Mouse (Mus musculus): ENCODE results near the gene Prrt1.
A peak's percentile ranks its signal among the peaks of the same experiment; 100 is the strongest.

The Prrt1 gene

DNA sequence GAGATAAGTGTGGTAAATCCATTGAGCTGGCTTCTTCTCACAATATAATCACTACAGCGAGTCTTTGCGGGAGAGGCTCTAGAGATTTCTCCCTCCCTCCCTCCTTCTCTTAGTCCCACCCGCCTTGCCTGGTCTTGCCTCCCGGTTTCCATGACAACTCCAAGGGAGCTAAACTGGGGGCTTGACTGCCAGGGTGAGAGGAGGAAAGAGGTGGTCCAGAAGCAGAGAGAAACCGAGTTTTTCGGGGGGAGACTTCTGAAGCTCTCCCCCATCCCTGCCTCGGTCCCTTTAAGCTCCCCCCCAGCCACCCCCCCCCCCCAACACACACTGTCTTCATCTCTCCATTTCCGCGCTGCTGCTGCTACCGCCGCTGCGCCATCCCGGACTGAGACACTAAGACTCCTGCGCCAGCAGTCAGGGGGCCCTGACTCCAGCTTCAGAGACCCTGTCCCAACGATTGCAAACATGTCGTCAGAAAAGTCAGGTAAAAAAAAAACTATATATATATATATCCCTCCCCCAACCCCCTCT, at the start of gene Prrt1:
Gene Prrt1 (plus strand): TSS at position 313 of the 531 bp plus-strand sequence.
- DNase-seq (ENCODE audit: low spot score): no peak

DNA sequence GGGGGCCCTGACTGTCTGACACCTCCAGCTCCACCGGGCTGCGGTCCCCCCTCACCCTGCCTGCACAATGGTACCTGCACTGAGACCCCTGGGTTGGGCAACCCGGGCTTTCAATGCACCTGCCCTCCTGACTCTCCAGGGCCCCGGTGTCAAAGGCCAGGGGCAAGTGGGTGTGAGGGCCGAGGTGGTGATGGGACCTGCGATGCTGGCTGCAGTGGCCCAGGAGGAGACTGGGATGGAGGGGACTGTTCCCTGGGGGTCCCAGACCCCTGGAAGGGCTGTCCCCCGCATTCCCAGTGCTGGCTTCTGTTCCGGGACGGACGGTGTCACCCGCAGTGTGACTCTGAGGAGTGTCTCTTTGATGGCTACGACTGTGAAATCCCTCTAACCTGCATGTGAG, 46.8 kb upstream of the Prrt1 start:
- DNase-seq (ENCODE audit: low spot score): no peak

DNA sequence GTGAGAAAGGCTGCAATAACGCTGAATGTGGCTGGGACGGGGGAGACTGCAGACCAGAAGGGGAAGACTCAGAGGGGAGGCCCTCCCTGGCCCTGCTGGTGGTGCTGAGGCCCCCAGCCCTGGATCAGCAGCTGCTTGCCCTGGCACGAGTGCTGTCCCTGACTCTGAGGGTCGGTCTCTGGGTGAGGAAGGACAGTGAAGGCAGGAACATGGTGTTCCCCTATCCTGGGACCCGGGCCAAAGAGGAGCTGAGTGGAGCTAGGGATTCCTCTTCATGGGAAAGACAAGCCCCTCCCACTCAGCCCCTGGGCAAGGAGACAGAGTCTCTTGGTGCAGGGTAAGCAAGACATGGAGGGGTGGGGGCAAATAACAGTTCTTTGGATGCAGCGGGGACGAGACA, 45.9 kb upstream of the Prrt1 start:
- DNase-seq (ENCODE audit: low spot score): no peak

DNA sequence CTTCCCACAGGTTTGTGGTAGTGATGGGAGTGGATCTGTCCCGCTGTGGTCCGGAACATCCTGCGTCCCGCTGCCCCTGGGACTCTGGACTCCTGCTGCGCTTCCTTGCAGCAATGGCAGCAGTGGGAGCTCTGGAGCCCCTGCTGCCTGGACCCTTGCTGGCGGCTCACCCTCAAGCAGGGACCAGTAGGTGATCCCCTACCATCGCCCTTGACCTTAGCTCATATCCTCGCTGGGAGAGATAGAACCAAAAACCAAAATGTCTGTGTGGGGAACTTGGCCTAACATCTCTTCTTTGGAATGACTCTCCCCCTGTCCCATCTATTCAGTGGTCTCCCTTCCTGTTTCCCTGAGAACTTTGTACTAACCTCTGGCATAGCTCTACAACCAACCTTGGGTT, 45.5 kb upstream of the Prrt1 start:
- DNase-seq (ENCODE audit: low spot score): no peak

DNA sequence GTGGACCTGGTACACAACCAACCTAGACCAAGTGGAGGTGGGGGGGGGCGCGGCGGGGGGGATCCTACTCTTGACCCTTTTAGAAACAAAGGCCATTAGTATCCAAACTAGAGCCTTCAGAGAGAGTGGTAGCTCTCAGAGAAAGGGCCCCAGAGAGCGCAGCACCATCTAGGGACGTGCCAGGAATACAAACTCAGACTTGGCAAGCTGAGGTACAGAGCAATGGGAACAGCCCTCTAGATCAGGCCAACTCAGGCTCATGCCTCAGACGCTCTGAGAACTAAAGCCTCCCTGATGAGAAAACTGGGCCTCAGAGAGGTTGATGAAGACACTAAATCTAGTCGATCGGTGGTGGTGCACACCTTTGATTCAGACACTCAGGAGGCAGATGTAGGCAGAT, 44.2 kb upstream of the Prrt1 start:
- DNase-seq (ENCODE audit: low spot score): no peak

DNA sequence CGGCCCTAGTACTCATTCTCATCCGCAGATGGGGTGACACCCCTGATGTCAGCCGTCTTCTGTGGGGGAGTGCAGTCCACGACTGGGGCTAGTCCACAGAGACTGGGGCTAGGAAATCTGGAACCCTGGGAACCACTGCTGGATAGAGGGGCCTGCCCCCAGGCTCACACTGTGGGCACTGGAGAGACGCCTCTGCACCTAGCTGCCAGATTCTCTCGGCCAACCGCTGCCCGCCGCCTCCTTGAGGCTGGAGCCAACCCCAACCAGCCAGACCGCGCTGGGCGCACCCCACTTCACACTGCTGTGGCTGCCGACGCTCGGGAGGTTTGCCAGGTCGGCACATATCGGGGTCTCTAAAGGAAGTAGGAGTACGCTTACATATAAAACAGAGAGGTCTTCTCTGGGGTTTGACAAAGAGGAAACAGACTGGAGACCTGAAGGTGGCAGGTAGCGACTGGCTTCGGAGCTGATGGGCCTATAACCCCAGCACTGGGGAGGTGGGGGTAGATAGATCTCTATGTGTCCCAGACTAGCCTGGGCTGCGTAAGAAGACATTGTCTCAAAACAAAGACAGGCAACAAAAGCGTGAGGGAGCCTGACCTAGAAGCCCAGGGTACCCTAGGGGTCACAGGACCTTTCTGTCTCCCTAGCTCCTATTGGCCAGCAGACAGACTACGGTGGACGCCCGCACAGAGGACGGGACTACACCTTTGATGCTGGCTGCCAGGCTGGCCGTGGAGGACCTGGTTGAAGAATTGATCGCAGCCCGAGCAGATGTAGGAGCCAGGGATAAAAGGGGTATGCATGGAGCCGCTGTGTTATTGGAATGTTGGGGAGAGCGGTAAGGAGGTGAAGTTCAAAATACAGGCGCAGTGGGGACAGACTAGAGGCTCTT, 43.2 kb upstream of the Prrt1 start:
- DNase-seq (ENCODE audit: low spot score): no peak

DNA sequence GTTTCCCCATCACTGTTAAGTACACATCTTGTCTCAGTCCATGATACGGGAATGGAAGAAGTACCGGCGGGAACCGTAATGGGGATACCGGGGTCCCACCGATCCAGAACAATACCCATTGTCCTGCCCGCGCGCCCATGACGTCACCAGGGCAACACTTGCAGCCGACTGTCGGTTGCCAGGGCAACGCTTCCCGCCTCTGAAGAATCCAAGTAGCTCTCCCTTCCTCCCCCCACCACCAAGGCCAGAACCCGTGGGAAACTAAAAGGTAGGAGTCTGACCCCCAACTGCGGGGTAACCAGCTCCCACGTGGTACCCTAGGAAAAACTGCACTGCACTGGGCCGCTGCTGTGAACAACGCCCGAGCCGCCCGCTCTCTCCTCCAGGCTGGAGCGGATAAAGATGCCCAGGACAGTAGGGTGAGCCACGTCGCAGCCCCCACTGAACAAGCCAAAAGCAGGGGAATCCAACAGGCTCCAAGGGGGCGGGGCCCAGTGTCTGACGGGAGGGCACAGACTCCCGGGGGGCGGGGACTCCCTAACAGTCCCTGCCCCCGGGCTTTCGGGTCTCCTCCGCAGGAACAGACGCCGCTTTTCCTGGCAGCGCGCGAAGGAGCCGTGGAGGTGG, 42.4 kb upstream of the Prrt1 start:
- DNase-seq (ENCODE audit: low spot score): peak; percentile 57

DNA sequence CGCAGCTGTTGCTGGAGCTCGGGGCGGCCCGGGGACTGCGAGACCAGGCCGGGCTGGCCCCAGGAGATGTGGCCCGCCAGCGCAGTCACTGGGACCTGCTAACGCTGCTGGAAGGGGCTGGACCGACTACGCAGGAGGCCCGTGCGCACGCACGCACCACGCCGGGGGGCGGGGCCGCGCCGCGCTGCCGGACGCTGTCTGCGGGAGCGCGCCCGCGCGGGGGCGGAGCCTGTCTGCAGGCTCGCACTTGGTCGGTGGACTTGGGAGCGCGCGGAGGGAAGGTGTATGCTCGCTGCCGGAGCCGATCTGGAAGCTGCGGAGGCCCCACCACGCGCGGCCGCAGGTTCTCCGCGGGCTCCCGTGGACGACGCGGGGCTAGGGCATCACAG, 41.9 kb upstream of the Prrt1 start:
- peak; percentile 76 for DNase-seq (ENCODE audit: low spot score)

DNA sequence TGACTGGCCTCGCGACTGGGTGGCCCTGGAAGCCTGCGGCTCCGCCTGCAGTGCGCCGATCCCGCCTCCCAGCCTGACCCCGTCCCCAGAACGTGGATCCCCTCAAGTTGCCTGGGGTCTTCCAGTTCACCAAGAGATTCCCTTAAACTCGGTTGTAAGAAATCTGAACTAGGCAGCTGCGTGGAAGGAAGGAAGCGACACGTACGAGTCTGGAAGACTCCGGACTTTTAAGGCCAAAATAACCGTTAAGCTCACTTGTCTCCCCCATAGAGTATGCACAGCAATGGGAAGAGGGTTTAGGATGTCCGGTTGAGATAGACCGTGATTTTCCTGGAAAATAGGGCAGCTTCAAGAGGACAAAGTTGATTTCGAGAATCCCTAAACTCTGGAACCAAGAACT, 41.5 kb upstream of the Prrt1 start:
- no peak for DNase-seq (ENCODE audit: low spot score)

DNA sequence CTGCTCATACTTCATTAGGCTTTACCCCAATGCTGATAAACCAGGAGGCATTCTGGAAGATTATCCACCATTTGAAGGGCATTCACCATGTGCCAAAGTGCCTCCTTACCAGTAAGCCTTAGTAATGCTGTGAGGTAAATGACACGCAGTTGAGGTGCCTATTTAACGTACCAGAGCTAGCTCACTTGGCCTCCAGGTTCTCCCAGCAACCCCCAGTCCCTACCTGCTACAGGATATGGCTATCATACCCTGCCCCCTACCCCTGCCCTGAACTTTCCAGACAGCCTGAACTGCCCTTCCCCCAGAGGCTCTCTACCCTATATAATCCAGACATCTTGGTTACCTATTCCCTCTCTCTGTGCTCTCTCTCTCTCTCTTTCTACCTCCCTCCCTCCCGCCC, 40.6 kb upstream of the Prrt1 start:
- DNase-seq (ENCODE audit: low spot score): no peak

DNA sequence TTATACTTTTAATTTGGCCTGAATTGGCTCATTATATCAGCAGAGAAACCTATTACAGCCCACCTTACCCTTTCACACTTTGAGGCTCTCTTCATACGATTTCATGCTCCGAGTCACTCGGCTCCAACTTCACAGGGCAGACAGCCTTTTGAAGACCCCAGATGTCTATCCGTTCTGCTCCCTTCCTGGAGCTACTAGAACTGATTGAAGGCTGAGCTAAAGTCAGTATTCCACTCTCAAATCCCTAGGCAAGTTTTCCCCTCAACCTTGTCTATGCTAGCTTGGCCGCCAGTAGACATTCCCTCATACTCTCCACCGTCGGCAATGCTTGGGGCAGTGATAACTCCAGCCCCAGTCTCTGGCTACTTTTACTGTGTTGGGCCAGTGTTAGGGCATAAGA, 40.1 kb upstream of the Prrt1 start:
- no peak for DNase-seq (ENCODE audit: low spot score)

DNA sequence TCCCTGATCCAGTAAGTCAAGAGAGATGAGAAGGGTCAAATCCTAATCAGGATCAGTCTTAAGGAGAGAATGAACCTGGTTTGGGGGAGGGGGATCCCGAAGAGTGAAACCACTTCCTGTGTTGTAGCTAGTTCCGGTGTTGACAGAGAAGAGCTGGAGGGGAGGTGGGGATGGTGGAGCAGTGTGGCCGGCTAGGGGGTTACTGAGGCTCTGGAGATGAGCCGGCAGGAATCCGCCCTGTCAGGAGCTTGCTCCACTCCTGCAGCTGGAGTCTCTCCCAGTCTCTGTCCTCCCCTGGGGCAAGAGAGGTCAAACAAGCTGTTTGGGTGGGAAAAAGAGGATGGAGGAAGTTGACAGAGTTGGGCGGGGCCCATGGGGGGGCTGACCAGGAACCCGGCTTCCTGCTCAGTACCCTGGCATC, 39.6 kb upstream of the Prrt1 start, which contains the start of gene Gpsm3:
Gene Gpsm3 (plus strand): TSS at position 126 of the 421 bp plus-strand sequence.
- no peak for DNase-seq (ENCODE audit: low spot score)

DNA sequence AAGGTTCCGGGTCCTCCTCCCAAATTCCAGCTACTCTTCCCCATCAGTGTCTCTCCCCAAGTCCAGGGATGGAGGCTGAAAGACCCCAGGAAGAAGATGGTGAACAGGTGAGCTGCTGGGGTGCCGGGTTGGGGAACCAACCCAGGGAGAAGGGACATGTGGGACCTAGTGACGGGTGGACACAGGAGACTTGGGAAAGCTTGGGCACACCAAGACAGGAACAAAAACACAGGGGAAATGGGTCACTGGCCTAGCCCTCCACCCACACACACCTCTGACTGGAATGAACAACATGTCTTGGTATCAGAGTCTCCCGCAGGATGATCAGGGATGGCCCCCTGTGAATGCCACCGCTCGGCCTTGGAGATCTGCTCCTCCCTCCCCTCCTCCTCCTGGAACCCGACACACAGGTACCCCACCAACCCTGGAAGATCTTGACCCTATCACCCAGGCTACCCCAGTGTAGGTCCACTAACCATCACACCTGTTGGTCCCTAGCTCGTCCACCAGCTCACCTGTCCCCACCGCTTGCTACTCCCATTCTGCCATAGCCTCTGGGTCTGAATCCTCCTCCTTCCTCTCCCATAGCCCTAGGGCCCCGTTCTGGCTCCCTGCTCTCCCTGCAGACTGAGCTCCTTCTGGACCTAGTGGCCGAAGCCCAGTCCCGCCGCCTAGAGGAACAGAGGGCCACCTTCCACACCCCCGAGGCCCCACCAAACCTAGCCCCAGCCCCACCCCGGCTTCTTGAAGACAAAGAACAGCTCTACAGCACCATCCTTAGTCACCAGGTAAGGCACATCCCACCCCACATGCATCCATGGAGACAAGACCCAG, 39.0 kb upstream of the Prrt1 start:
- DNase-seq (ENCODE audit: low spot score): no peak

DNA sequence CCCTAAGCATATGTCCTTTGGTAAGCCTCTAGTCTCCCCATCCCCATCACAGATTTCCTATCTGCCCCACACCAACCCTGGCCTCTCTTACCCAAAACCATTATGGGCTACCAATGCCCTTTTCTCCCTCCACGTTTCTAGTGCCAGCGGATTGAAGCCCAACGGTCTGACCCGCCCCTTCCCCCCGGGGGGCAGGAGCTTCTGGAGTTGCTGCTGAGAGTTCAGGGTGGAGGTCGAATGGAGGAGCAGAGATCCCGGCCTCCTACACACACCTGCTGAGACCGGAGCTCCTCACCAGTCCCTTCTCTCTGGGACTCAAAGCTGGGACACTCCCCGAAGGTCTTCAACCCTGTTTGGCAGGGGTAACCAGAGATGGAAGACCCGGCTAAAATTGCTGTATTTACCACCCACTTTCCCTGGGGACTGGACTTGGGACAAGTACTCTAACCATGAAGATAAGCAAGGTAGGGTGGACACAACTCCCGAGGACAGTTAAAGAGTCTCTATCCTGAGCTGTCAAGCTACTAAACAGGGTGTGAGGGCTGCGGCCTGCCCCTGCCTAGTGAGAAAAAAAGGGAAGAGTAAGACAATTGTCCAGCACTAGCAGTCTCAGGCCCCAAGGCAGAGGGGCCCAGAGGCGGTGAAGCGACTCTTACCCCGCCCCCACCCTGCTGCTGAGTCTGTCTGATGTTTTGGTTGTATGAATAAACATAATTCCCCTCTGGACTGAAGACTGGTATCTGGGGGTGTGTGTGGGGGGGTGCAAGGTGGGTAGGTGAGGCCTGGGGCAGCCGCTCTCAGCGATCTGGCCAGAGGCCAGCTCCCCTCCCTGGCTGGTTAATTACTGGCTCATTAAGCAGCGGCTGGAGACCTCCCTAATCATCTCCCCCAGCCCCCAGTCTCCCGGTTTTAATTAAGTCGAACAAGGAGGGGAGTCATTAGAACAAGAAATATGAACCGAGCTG, 38.0 kb upstream of the Prrt1 start, which contains the start of gene Pbx2:
Gene Pbx2 (plus strand): TSS at position 238 of the 965 bp plus-strand sequence.
- no peak for DNase-seq (ENCODE audit: low spot score)

DNA sequence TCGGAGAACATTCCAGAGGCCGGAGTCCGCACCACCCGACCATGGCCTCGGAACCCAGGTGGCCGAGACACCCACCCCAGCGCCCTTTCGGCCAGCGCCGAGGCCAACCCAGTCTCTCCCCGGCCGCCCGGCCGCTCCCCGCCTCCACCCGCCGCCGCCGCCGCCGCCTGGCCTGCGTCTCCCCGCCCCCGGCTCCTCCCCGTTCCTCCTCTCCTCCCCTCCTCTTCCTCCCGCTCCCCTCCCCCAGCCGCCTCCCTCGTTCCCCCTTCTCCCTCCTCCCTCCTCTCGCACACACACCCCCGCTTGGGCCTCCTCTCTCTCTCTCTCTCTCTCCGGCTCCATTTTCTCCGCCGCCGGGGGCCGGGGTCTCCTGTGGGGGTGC, 37.3 kb upstream of the Prrt1 start:
- peak; percentile 84 for DNase-seq (ENCODE audit: low spot score)

DNA sequence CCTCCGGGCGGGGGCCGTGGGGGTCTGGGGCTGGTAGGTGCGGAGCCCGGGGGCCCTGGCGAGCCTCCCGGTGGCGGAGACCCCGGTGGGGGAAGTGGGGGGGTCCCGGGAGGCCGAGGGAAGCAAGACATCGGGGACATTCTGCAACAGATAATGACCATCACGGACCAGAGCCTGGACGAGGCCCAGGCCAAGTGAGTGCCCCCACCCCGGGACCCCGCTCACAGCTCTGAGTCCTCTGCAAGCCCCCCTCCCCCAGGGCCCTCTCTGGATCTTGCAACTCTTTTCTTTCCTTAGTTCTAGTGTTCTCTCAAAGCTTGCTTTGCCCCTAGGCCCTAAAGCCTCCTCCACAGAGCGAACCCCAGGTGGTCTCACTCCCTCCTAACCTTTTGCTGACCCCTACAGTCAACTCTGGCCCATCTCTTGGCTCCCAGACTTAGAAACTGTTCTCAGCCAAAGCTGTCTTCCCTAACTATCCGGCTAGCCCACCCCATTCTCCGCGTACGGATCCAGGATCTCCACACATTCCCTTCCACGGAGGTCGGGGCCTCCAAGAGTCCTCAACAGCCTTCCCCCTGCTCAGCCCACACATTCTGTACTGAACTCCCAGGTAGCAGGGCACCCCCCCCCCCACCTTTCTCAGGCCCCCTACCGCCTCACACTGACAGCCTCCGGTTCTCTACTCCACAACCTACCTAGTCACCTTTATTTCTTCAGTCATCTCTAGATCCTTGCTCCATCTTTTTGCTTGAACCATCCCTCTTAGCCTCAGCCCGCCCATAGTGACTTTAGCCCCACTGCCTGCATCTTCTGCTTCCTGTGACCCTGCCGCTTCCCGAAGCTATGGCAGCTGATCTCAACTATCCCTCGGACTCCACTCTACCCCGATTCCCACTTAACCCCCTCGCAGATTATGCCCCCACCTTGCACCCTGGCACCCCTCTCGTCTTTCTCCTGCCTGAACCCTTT, 36.5 kb upstream of the Prrt1 start:
- no peak for DNase-seq (ENCODE audit: low spot score)

DNA sequence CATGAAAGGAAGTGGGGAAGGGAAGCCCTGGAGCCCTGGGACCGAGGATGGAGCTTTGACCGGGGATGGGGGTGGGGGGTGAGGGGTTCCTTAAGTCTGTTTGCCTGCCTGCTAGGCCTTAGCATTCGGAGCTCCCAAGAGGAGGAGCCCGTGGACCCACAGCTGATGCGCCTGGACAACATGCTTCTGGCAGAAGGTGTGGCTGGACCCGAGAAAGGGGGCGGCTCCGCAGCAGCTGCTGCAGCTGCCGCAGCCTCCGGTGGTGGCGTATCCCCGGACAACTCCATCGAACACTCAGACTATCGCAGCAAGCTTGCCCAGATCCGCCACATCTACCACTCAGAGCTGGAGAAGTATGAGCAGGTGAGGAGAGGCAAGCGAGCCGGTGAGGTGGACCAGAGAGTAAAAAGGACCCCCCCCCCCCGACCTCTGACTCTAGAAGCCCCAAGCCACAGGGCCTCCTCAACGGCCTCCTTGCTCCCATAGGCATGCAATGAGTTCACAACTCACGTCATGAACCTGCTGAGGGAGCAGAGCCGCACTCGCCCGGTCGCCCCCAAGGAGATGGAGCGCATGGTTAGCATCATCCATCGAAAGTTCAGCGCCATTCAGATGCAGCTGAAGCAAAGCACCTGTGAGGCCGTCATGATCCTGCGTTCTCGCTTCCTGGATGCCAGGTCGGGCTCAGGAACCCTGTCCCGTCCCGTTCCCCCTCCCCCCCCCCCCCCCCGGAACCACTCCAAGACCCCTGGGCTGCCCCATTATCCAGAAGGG, 35.4 kb upstream of the Prrt1 start:
- no peak for DNase-seq (ENCODE audit: low spot score)

DNA sequence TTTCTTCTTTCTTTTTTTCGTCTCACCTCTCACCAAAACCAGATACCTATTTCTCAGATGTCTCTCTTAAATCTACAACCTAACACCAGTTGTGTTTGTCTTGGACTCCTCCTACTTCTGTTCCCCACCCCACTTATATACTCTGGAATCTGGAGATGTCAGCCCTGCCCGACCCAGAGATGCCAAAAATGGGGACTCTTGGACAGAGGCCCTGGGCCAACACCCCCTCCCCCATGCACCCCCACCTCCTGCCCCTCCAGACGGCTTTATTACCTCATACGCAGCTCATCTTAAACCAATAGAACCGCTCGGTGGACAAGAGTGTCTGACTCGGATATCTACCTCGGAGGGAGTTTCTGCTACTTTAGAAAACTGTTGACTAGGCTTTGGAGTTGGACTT, 33.2 kb upstream of the Prrt1 start:
- DNase-seq (ENCODE audit: low spot score): no peak

DNA sequence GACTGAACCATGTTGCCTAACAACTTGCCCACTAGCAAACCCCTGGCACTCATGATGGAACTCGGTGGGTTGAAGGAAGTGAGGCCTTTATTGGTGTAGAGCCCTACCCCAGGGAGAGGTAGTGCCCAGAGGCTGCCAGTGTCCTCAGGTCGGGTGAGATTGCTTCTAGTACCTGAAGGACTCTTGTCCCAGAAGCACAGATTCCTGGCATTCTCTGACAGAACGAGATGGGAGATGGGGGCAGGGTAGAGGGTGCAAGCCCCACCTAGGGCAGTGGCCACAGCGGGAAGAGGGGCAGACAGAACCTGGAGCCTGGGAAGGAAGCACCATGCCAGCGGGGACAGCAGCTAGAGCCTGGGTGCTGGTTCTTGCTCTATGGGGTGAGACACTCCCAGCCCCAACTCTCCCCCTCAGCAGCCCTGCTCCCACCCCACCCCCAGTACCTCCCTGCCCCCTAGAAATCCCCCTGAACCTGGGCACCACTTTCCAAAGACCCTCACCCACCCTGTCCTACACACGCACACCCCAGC, 31.7 kb upstream of the Prrt1 start, which contains the start of gene Ager:
Gene Ager (plus strand): TSS at position 297 of the 530 bp plus-strand sequence.
- DNase-seq (ENCODE audit: low spot score): no peak

Measured in urinary bladder, postnatal 10 days (tissue).